In genomic region chr9:77432030-77432429, GRCm38 (mm10) we compare ENCODE assay signal across 18 mouse cellular contexts.
"Had no signal": no experiment of that assay in that cellular context is flagged by ENCODE, and none has a peak within 500 bp of the region (broad histone marks: within the 10 kb centered on the region; RNA-seq: fewer than 3 reads in every experiment).

No protein-coding gene starts in this region.

- H3K4me2 ChIP-seq: kidney, embryonic 15.5 days; limb, embryonic 13.5 days; liver, embryonic 12.5 days; liver, embryonic 15.5 days; lung, embryonic 15.5 days; midbrain, embryonic 12.5 days had no signal

- ATAC-seq: intestine, postnatal 0 days; liver, embryonic 12.5 days had no signal

- H3K27me3 ChIP-seq: kidney, embryonic 15.5 days; limb, embryonic 13.5 days; liver, embryonic 12.5 days; liver, embryonic 15.5 days; lung, embryonic 15.5 days; midbrain, embryonic 12.5 days had no signal

- H3K4me3 ChIP-seq: kidney, embryonic 15.5 days; left cerebral cortex, adult 2 months; limb, embryonic 10.5 days; limb, embryonic 13.5 days; liver, embryonic 12.5 days; liver, embryonic 15.5 days; lung, embryonic 15.5 days; midbrain, embryonic 12.5 days had no signal

- H3K9ac ChIP-seq: kidney, embryonic 15.5 days; limb, embryonic 13.5 days; liver, embryonic 12.5 days; liver, embryonic 15.5 days; lung, embryonic 15.5 days; midbrain, embryonic 12.5 days had no signal

- H3K36me3 ChIP-seq: lung, embryonic 15.5 days had no signal

- H3K27ac ChIP-seq: kidney, embryonic 15.5 days; left cerebral cortex, adult 2 months; limb, embryonic 10.5 days; limb, embryonic 13.5 days; liver, embryonic 12.5 days; liver, embryonic 15.5 days; lung, embryonic 15.5 days; midbrain, embryonic 12.5 days; stomach, postnatal 0 days had no signal

- H3K9me3 ChIP-seq: kidney, embryonic 15.5 days; limb, embryonic 10.5 days; limb, embryonic 13.5 days; liver, embryonic 12.5 days; liver, embryonic 15.5 days; lung, embryonic 15.5 days; midbrain, embryonic 12.5 days had no signal

- DNase-seq: kidney, adult 2 months; kidney, postnatal 10 days; kidney, postnatal 36 days; layer of hippocampus, postnatal 36 days; liver; thymus, adult 2 months; thymus, postnatal 14 days; thymus, postnatal 4 days had no signal
